In genomic region chr3:69722187-69722867, GRCm38 (mm10) we compare ENCODE assay signal across 8 mouse cellular contexts. TPM values are rescaled to one million over a fixed set of nuclear protein-coding genes. Genes with fewer than 3 reads are reported as not detected.
A peak's percentile ranks its signal among the peaks of the same experiment; 100 is the strongest.
DNase-seq lines count a peak whose midpoint lies in the region; ATAC-seq and TF ChIP-seq lines count a peak whose summit lies in the region.

No protein-coding gene starts in this region.

- no peaks in the 10 kb centered on the region for H3K27me3 ChIP-seq in C2C12 (ENCODE audit: control insufficient read depth, insufficient read depth, insufficient read length)
- no peaks in the 10 kb centered on the region for H3K27me3 ChIP-seq in heart, adult 2 months (ENCODE audit: control insufficient read depth, insufficient read depth, low read length)
- no peaks in the 10 kb centered on the region for H3K27me3 ChIP-seq in kidney, adult 2 months (replicated peaks; ENCODE audit: control insufficient read depth, insufficient read depth, low read length)
- H3K27me3 ChIP-seq in midbrain, embryonic 15.5 days (replicated peaks) = no peaks in the 10 kb centered on the region
- no peaks in the 10 kb centered on the region for H3K27me3 ChIP-seq in stomach, embryonic 16.5 days (ENCODE audit: control insufficient read depth, insufficient read depth, low read length)

- TF ChIP-seq EP300 in heart, adult 2 months (IDR thresholded peaks at IDR 0.05; ENCODE audit: insufficient read depth, low read depth, low read length) = no peak

- intact Hi-C loops in heart, adult 2 months (cut with DNase I) = no loop called here

- ATAC-seq in activated CD4-positive, CD25-positive, alpha-beta regulatory T cell, adult 4 months = peak; percentile 47
- ATAC-seq in midbrain, embryonic 15.5 days (replicated peaks) = peak; percentile 91
- peak; percentile 59 for ATAC-seq in stomach, embryonic 16.5 days (ENCODE audit: insufficient read depth, low FRiP score)

- TF ChIP-seq POLR2A in heart, adult 2 months (IDR thresholded peaks at IDR 0.05; ENCODE audit: insufficient read depth, low read depth, low read length) = no peak
- no peak for TF ChIP-seq POLR2A in kidney, adult 2 months (IDR thresholded peaks at IDR 0.05; ENCODE audit: low read depth, low read length)

- peak overlapping the region; percentile 77 for H3K27ac ChIP-seq in heart, adult 2 months
- peak overlapping the region; percentile 25 for H3K27ac ChIP-seq in kidney, adult 2 months (ENCODE audit: insufficient read depth, low read depth, low read length)
- peak overlapping the region; percentile 90 for H3K27ac ChIP-seq in midbrain, embryonic 15.5 days
- peak overlapping the region; percentile 94 for H3K27ac ChIP-seq in stomach, embryonic 16.5 days (ENCODE audit: low read length)

- WGBS in heart, adult 2 months = under 1% methylated on average over 58 of the region's 58 CpGs
- under 1% methylated on average over 58 of the region's 58 CpGs for WGBS in kidney, adult 2 months
- WGBS in midbrain, embryonic 15.5 days = under 1% methylated on average over 58 of the region's 58 CpGs
- under 1% methylated on average over 57 of the region's 58 CpGs for WGBS in stomach, embryonic 16.5 days

- peaks cover 40% of the 10 kb centered on the region for H3K36me3 ChIP-seq in C2C12 (ENCODE audit: control insufficient read depth, insufficient read depth)
- H3K36me3 ChIP-seq in heart, adult 2 months (ENCODE audit: control insufficient read depth, insufficient read depth, low read length) = peaks cover 14% of the 10 kb centered on the region
- H3K36me3 ChIP-seq in kidney, adult 2 months (ENCODE audit: control insufficient read depth, insufficient read depth, low read length) = no peaks in the 10 kb centered on the region
- H3K36me3 ChIP-seq in midbrain, embryonic 15.5 days (replicated peaks) = 0 out of 2 replicates have a peak, but pooled peaks cover 2% of the 10 kb centered on the region
- no peaks in the 10 kb centered on the region for H3K36me3 ChIP-seq in stomach, embryonic 16.5 days (ENCODE audit: control insufficient read depth, insufficient read depth, low read length)

- H3K4me2 ChIP-seq in midbrain, embryonic 15.5 days = peak overlapping the region; percentile 75
- peak overlapping the region; percentile 77 for H3K4me2 ChIP-seq in stomach, embryonic 16.5 days (ENCODE audit: low read depth, low read length)

- H3K79me2 ChIP-seq in C2C12 (ENCODE audit: control insufficient read depth, insufficient read depth) = peaks cover 55% of the 10 kb centered on the region
- no peaks in the 10 kb centered on the region; the same call in 1 of the 2 replicates for H3K79me2 ChIP-seq in heart, adult 2 months (replicated peaks; ENCODE audit: control insufficient read depth, insufficient read depth, low read length)

- peak overlapping the region; percentile 89 for H3K4me3 ChIP-seq in C2C12 (ENCODE audit: insufficient read depth, poor library complexity, severe bottlenecking)
- H3K4me3 ChIP-seq in heart, adult 2 months = peak overlapping the region; percentile 88
- H3K4me3 ChIP-seq in kidney, adult 2 months (ENCODE audit: insufficient read depth, low read depth, low read length) = peak overlapping the region; percentile 96
- H3K4me3 ChIP-seq in midbrain, embryonic 15.5 days = peak overlapping the region; percentile 88
- H3K4me3 ChIP-seq in stomach, embryonic 16.5 days (replicated peaks; ENCODE audit: low read length) = peak overlapping the region; percentile 92

- H3K4me1 ChIP-seq in heart, adult 2 months (ENCODE audit: control insufficient read depth, insufficient read depth, low read length) = peaks cover 3% of the 10 kb centered on the region; the same call in 1 of the 2 replicates
- H3K4me1 ChIP-seq in kidney, adult 2 months (ENCODE audit: control insufficient read depth, insufficient read depth, low read length) = peaks cover 2% of the 10 kb centered on the region; the same call in 1 of the 2 replicates
- peaks cover 16% of the 10 kb centered on the region for H3K4me1 ChIP-seq in midbrain, embryonic 15.5 days
- peaks cover 10% of the 10 kb centered on the region for H3K4me1 ChIP-seq in stomach, embryonic 16.5 days (ENCODE audit: control insufficient read depth, insufficient read depth, low read length)

- TF ChIP-seq CTCF in C2C12 (IDR thresholded peaks at IDR 0.05; ENCODE audit: control insufficient read depth, insufficient read depth, insufficient read length) = no peak
- TF ChIP-seq CTCF in heart, adult 2 months (IDR thresholded peaks at IDR 0.05) = no peak
- 0 out of 2 replicates have a peak, but pooled peaks have one; percentile 3 for TF ChIP-seq CTCF in kidney, adult 2 months (conservative IDR thresholded peaks at IDR 0.05; ENCODE audit: insufficient read depth, insufficient read length, low read depth, low read length)

- H3K79me3 ChIP-seq in C2C12 (ENCODE audit: low read depth) = peaks cover 51% of the 10 kb centered on the region

- peak overlapping the region; percentile 86 for H3ac ChIP-seq in C2C12 (ENCODE audit: control insufficient read depth, insufficient read length, low read depth)

- H3K9ac ChIP-seq in heart, adult 2 months (ENCODE audit: low read depth, low read length) = peak overlapping the region; percentile 89
- peak overlapping the region; percentile 95 for H3K9ac ChIP-seq in midbrain, embryonic 15.5 days
- H3K9ac ChIP-seq in stomach, embryonic 16.5 days (ENCODE audit: low read length) = peak overlapping the region; percentile 96

- DNase-seq in embryo, embryonic 10.5 days (ENCODE audit: low spot score) = peak; percentile 69
- peak; percentile 38 for DNase-seq in heart, adult 2 months
- DNase-seq in kidney, adult 2 months = peak; percentile 60
- peak; percentile 59 for DNase-seq in liver

- H3K9me3 ChIP-seq in midbrain, embryonic 15.5 days = no peaks in the 10 kb centered on the region
- H3K9me3 ChIP-seq in stomach, embryonic 16.5 days (replicated peaks; ENCODE audit: control insufficient read depth, low read length) = no peaks in the 10 kb centered on the region

TF ChIP-seq in C2C12, 6 proteins besides CTCF, POLR2A, EP300 and RAD21:
- TF ChIP-seq USF1 (IDR thresholded peaks at IDR 0.05; ENCODE audit: low read depth) (peak; percentile 19), MYOG (IDR thresholded peaks at IDR 0.05; ENCODE audit: control insufficient read depth, extremely low read depth, insufficient read length) (no peak), MAX (IDR thresholded peaks at IDR 0.05) (peak; percentile 62)

RNA-seq across cellular contexts. Expression of gene Nmd3, which starts 0.5 kb away (rescaled TPM):
- 73.0 TPM for polyA plus RNA-seq in C2C12 (2012; fragmentation: generic; extraction: Trizol)
- polyA plus RNA-seq in activated CD4-positive, CD25-positive, alpha-beta regulatory T cell, adult 4 months (2017; shearing (Covaris generic)) = 100 to 1,000 TPM; 126 to 150 TPM
- 10 to 100 TPM; 37.3 to 44.8 TPM for total RNA-seq in heart, adult 2 months (2021)
- 20.9 and 21.4 TPM in 2 replicates for polyA plus RNA-seq in heart, adult 2 months (2012; rRNA removed)
- 32.0 and 33.2 TPM in 2 replicates for polyA plus RNA-seq in kidney, adult 2 months (2012; rRNA removed)
- polyA plus RNA-seq in midbrain, embryonic 15.5 days (2015; fragmentation: Nextera tagmentation; extraction: Ambion mirVana) = 86.8 and 94.1 TPM in 2 replicates
- 125 and 130 TPM in 2 replicates for polyA plus RNA-seq in stomach, embryonic 16.5 days (2015; fragmentation: Nextera tagmentation; extraction: Ambion mirVana)

Comparison
In these comparisons a context has a peak if more than half of its experiments do, and no peak if none do; other contexts are left out.
1. Peak in every context shown above with its lines: DNase-seq, ATAC-seq, H3K4me3 ChIP-seq and H3K27ac ChIP-seq.
2. H3K27ac ChIP-seq: peak in every context shown above with its lines; median percentile 94 in stomach, embryonic 16.5 days; 90 in midbrain, embryonic 15.5 days; 77 in heart, adult 2 months; 25 in kidney, adult 2 months.